9 mouse cellular contexts compared by ENCODE assay signal in genomic region chr9:27728652-27729557, GRCm38 (mm10).
DNase-seq lines count a peak whose midpoint lies in the region; ATAC-seq lines count a peak whose summit lies in the region.
"Had no signal": no experiment of that assay in that cellular context is flagged by ENCODE, and none has a peak within 500 bp of the region (broad histone marks: within the 10 kb centered on the region; RNA-seq: fewer than 3 reads in every experiment).

No protein-coding gene starts in this region.

- H3K4me2 ChIP-seq in embryonic facial prominence, embryonic 14.5 days (ENCODE audit: low read depth, low read length) = peak overlapping the region; percentile 35
- peak overlapping the region; percentile 40 for H3K4me2 ChIP-seq in hindbrain, embryonic 14.5 days (replicated peaks)
- peak overlapping the region; percentile 38 for H3K4me2 ChIP-seq in limb, embryonic 13.5 days (replicated peaks)
- H3K4me2 ChIP-seq: limb, embryonic 15.5 days had no signal

- H3K27me3 ChIP-seq in embryonic facial prominence, embryonic 14.5 days (replicated peaks; ENCODE audit: control insufficient read depth, insufficient read depth, low read length) = no peaks in the 10 kb centered on the region
- H3K27me3 ChIP-seq in hindbrain, embryonic 14.5 days (ENCODE audit: control insufficient read depth, insufficient read depth, low read length) = no peaks in the 10 kb centered on the region
- no peaks in the 10 kb centered on the region for H3K27me3 ChIP-seq in limb, embryonic 13.5 days
- H3K27me3 ChIP-seq: limb, embryonic 15.5 days had no signal

- H3K36me3 ChIP-seq in embryonic facial prominence, embryonic 14.5 days (ENCODE audit: control insufficient read depth, insufficient read depth, low read length) = no peaks in the 10 kb centered on the region
- no peaks in the 10 kb centered on the region for H3K36me3 ChIP-seq in hindbrain, embryonic 14.5 days (replicated peaks; ENCODE audit: control insufficient read depth, insufficient read depth)
- H3K36me3 ChIP-seq in limb, embryonic 13.5 days = no peaks in the 10 kb centered on the region
- H3K36me3 ChIP-seq: limb, embryonic 15.5 days had no signal

- WGBS in embryonic facial prominence, embryonic 14.5 days = 7% methylated on average over 13 of the region's 13 CpGs
- 2% methylated on average over 13 of the region's 13 CpGs for WGBS in hindbrain, embryonic 14.5 days
- 14% methylated on average over 13 of the region's 13 CpGs for WGBS in limb, embryonic 13.5 days

- DNase-seq in kidney, postnatal 10 days = peak; percentile 13
- no peak for DNase-seq in kidney, adult 9 months
- DNase-seq in embryonic facial prominence, embryonic 14.5 days (ENCODE audit: low spot score) = peak; percentile 57
- peak; percentile 64 for DNase-seq in hindbrain, embryonic 14.5 days (ENCODE audit: low spot score)
- peak; percentile 91 to 94 for DNase-seq in right cerebral cortex, postnatal 10 days (ENCODE audit: low spot score in 2 of 2)
- no peak for DNase-seq in spleen, postnatal 4 days (ENCODE audit: low spot score in 2 of 2)
- DNase-seq in thymus, postnatal 14 days = no peak

- peaks cover 6% of the 10 kb centered on the region for H3K4me1 ChIP-seq in embryonic facial prominence, embryonic 14.5 days (ENCODE audit: control insufficient read depth, insufficient read depth, low read length)
- peaks cover 12% of the 10 kb centered on the region; the same call in 1 of the 2 replicates for H3K4me1 ChIP-seq in hindbrain, embryonic 14.5 days (replicated peaks; ENCODE audit: control insufficient read depth, insufficient read depth, low read length)
- peaks cover 4% of the 10 kb centered on the region; the same call in 1 of the 2 replicates for H3K4me1 ChIP-seq in limb, embryonic 13.5 days

- no peak overlapping the region for H3K27ac ChIP-seq in embryonic facial prominence, embryonic 14.5 days (replicated peaks; ENCODE audit: low read depth, low read length)
- H3K27ac ChIP-seq in hindbrain, embryonic 14.5 days = peak overlapping the region; percentile 65; the same call in 1 of the 2 replicates
- H3K27ac ChIP-seq in limb, embryonic 13.5 days = no peak overlapping the region
- H3K27ac ChIP-seq: limb, embryonic 15.5 days had no signal

- no peaks in the 10 kb centered on the region for H3K9me3 ChIP-seq in embryonic facial prominence, embryonic 14.5 days (ENCODE audit: control insufficient read depth, low read length)
- H3K9me3 ChIP-seq in hindbrain, embryonic 14.5 days (ENCODE audit: control insufficient read depth, low read length) = no peaks in the 10 kb centered on the region
- H3K9me3 ChIP-seq in limb, embryonic 13.5 days = no peaks in the 10 kb centered on the region
- H3K9me3 ChIP-seq: limb, embryonic 15.5 days had no signal

- no peak overlapping the region for H3K4me3 ChIP-seq in embryonic facial prominence, embryonic 14.5 days (ENCODE audit: low read depth, low read length)
- no peak overlapping the region for H3K4me3 ChIP-seq in hindbrain, embryonic 14.5 days (replicated peaks; ENCODE audit: low read length)
- no peak overlapping the region for H3K4me3 ChIP-seq in limb, embryonic 13.5 days
- H3K4me3 ChIP-seq: limb, embryonic 15.5 days had no signal

- peak overlapping the region; percentile 49; the same call in 1 of the 2 replicates for H3K9ac ChIP-seq in embryonic facial prominence, embryonic 14.5 days (ENCODE audit: low read depth, low read length)
- H3K9ac ChIP-seq in hindbrain, embryonic 14.5 days = peak overlapping the region; percentile 42
- H3K9ac ChIP-seq in limb, embryonic 13.5 days = peak overlapping the region; percentile 25; the same call in 1 of the 2 replicates
- H3K9ac ChIP-seq: limb, embryonic 15.5 days had no signal

- ATAC-seq in embryonic facial prominence, embryonic 14.5 days (ENCODE audit: low read depth) = peak; percentile 70
- ATAC-seq in hindbrain, embryonic 14.5 days (ENCODE audit: low FRiP score) = peak; percentile 90
- ATAC-seq in limb, embryonic 13.5 days (ENCODE audit: low FRiP score, low read depth) = no peak

Comparison
In these comparisons a context has a peak if more than half of its experiments do, and no peak if none do; other contexts are left out.
1. DNase-seq: peak in kidney, postnatal 10 days (single experiment), embryonic facial prominence, embryonic 14.5 days (single experiment), hindbrain, embryonic 14.5 days (single experiment) and right cerebral cortex, postnatal 10 days (2 of 2); none in kidney, adult 9 months (single experiment), spleen, postnatal 4 days (0 of 2) and thymus, postnatal 14 days (single experiment).
2. Peak in every context shown above with its lines, with median percentiles within 50 percentile points of each other: H3K4me2 ChIP-seq and H3K9ac ChIP-seq.